Mouse (Mus musculus) C2C12 (cell line): ENCODE data around the gene Plekha5. TPM values are rescaled to one million over a fixed set of nuclear protein-coding genes. Genes with fewer than 3 reads are reported as not detected.
A peak's percentile ranks its signal among the peaks of the same experiment; 100 is the strongest.

Experiments used
- H3K27me3 ChIP-seq: one replicate; pipeline ENCODE4 v1.6.1; 2011; ENCODE audit not compliant: control insufficient read depth, insufficient read depth, insufficient read length
- H3K36me3 ChIP-seq: one replicate; pipeline ENCODE4 v1.6.1; 2011; ENCODE audit not compliant: control insufficient read depth, insufficient read depth
- H3K4me3 ChIP-seq: one replicate; pipeline ENCODE4 v1.5.1; 2011; ENCODE audit warnings: mild to moderate bottlenecking, control low read depth; ENCODE audit not compliant: poor library complexity, insufficient read depth, severe bottlenecking
- H3K79me2 ChIP-seq: one replicate; pipeline ENCODE4 v1.6.1; 2011; ENCODE audit not compliant: control insufficient read depth, insufficient read depth
- H3K79me3 ChIP-seq: one replicate; pipeline ENCODE4 v1.6.1; 2011; ENCODE audit warnings: low read depth, control low read depth
- H3ac ChIP-seq: one replicate; pipeline ENCODE3; 2011; ENCODE audit warnings: low read depth; ENCODE audit not compliant: control insufficient read depth, insufficient read length
- CEBPB ChIP-seq: IDR thresholded peaks from one replicate; pipeline ENCODE4 v1.6.1; 2011; ENCODE audit warnings: low read depth, mild to moderate bottlenecking, control low read depth, moderate library complexity
- CTCF ChIP-seq: IDR thresholded peaks from one replicate; pipeline ENCODE4 v1.5.1; 2011; ENCODE audit not compliant: control insufficient read depth, insufficient read depth, insufficient read length
- FOSL1 ChIP-seq: IDR thresholded peaks from one replicate; pipeline ENCODE4 v1.8.0; 2011; ENCODE audit warnings: mild to moderate bottlenecking, low read length; ENCODE audit not compliant: poor library complexity, insufficient read depth, severe bottlenecking
- MAX ChIP-seq: IDR thresholded peaks from one replicate; pipeline ENCODE4 v1.6.1; 2011; ENCODE audit warnings: mild to moderate bottlenecking, control low read depth
- MYOD1 ChIP-seq: IDR thresholded peaks from one replicate; pipeline ENCODE4 v1.6.1; 2011; ENCODE audit warnings: low read depth; ENCODE audit not compliant: control insufficient read depth, insufficient read length
- MYOG ChIP-seq: IDR thresholded peaks from one replicate; pipeline ENCODE4 v1.6.1; 2011; ENCODE audit not compliant: control insufficient read depth, insufficient read length; ENCODE audit errors: extremely low read depth
- USF1 ChIP-seq: IDR thresholded peaks from one replicate; pipeline ENCODE4 v1.6.1; 2011; ENCODE audit warnings: low read depth, mild to moderate bottlenecking, control low read depth, moderate library complexity
- polyA plus RNA-seq: library from polyadenylated mRNA; unstranded; fragments of >200 nt; fragmentation: generic; extraction: Trizol; gene quantifications from one replicate; pipeline ENCODE4 v1.2.1, GENCODE M21; 2012; ENCODE audit warnings: missing spikeins

The Plekha5 gene
- polyA plus RNA-seq, 1 experiment, result 13.1 TPM

DNA sequence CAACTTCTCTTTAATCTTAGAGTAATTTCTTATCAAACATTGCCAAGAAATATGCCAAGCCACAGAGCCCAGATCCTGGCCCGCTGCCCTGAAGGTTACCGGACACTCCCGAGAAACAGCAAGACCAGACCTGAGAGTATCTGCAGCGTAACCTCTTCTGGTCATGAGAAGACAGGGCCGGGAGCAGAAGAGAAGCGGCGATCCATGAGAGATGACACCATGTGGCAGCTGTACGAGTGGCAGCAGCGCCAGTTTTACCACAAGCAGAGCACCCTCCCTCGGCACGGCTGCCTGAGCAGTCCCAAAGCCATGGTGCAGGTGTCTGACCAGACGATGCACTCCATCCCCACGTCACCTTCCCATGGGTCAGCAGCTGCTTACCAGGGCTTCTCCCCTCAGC is 126.9 kb downstream of the Plekha5 start:
- no peak overlapping the region for H3ac ChIP-seq
- TF ChIP-seq MYOD1, result peak; percentile 25
- no peak for TF ChIP-seq CEBPB
- no peaks in the 10 kb centered on the region for H3K79me2 ChIP-seq
- no peak overlapping the region for H3K4me3 ChIP-seq
- peaks cover 1% of the 10 kb centered on the region for H3K79me3 ChIP-seq
- H3K36me3 ChIP-seq, result peaks cover 26% of the 10 kb centered on the region
- H3K27me3 ChIP-seq, result no peaks in the 10 kb centered on the region

GRCm38 (mm10) chr6:140554261-140554660 is 130.4 kb downstream of the Plekha5 start:
- no peak overlapping the region for H3ac ChIP-seq
- H3K27me3 ChIP-seq, result no peaks in the 10 kb centered on the region
- no peak overlapping the region for H3K4me3 ChIP-seq
- H3K79me3 ChIP-seq, result no peaks in the 10 kb centered on the region
- peaks cover 32% of the 10 kb centered on the region for H3K36me3 ChIP-seq
- TF ChIP-seq CTCF (no peak), MYOG (no peak), MYOD1 (no peak), USF1 (no peak), CEBPB (no peak), FOSL1 (no peak), MAX (no peak)
- no peaks in the 10 kb centered on the region for H3K79me2 ChIP-seq

GRCm38 (mm10) chr6:140559411-140559810 is 135.6 kb downstream of the Plekha5 start:
- Histone ChIP-seq H3K4me3 (no peak overlapping the region), H3K27me3 (no peaks in the 10 kb centered on the region), H3ac (no peak overlapping the region), H3K79me2 (no peaks in the 10 kb centered on the region), H3K79me3 (no peaks in the 10 kb centered on the region), H3K36me3 (peaks cover 14% of the 10 kb centered on the region)
- TF ChIP-seq MAX (no peak), USF1 (no peak), CEBPB (no peak), MYOG (no peak), MYOD1 (no peak), CTCF (no peak), FOSL1 (no peak)

GRCm38 (mm10) chr6:140561151-140561916 is 137.5 kb downstream of the Plekha5 start:
- Histone ChIP-seq H3K79me3 (no peaks in the 10 kb centered on the region), H3K27me3 (no peaks in the 10 kb centered on the region), H3K79me2 (no peaks in the 10 kb centered on the region), H3ac (no peak overlapping the region), H3K36me3 (peaks cover 10% of the 10 kb centered on the region), H3K4me3 (no peak overlapping the region)
- TF ChIP-seq MAX (no peak), CEBPB (no peak), CTCF (no peak), USF1 (no peak), MYOD1 (no peak), MYOG (no peak), FOSL1 (no peak)

- Histone ChIP-seq H3K36me3 (peaks cover 10% of the 10 kb centered on the region), H3K79me3 (no peaks in the 10 kb centered on the region), H3K79me2 (no peaks in the 10 kb centered on the region), H3K4me3 (no peak overlapping the region), H3K27me3 (no peaks in the 10 kb centered on the region), H3ac (no peak overlapping the region)
- TF ChIP-seq USF1 (no peak), CTCF (no peak), MAX (no peak), CEBPB (no peak), MYOG (no peak), FOSL1 (no peak), MYOD1 (no peak)
Observed at GRCm38 (mm10) chr6:140561917-140562590, 138.2 kb downstream of the Plekha5 start.

DNA sequence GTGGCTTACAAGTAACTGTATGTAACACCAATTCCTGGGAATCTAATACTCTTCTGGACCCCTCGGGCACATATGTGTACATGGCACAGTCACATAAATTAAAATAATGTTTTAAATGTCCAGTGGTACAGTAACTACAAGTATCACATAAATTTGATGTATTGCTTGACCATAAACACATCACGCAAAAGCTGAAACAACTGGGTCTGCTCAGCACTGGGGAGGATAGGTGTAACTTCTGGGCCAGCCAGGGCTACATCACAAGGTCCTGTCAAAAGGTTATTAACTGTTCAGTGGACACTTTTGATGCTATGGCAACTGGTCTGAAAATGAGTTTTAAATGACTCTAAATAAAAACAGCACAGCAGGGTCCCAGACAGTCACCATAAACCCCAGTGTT is 143.3 kb downstream of the Plekha5 start:
- H3ac ChIP-seq, result no peak overlapping the region
- H3K4me3 ChIP-seq, result no peak overlapping the region
- H3K79me3 ChIP-seq, result no peaks in the 10 kb centered on the region
- H3K27me3 ChIP-seq, result no peaks in the 10 kb centered on the region
- TF ChIP-seq FOSL1 (no peak), CEBPB (no peak), MAX (no peak), MYOG (no peak), USF1 (no peak), CTCF (no peak), MYOD1 (no peak)
- no peaks in the 10 kb centered on the region for H3K79me2 ChIP-seq
- H3K36me3 ChIP-seq, result peaks cover 10% of the 10 kb centered on the region
